Mouse (Mus musculus) kidney, postnatal 0 days (tissue): ENCODE measurements at regions not wholly inside any gene's neighbourhood (a gene's known extent, or its start where the extent isn't known, plus 50 kb on each side); places are given as distances from the start of the nearest gene placed in this dataset.

Experiments used
- ATAC-seq: fragments of 200-750 bp; cut with Nextera tagmentation; replicated peaks from 2 replicates; pipeline ENCODE4 v1.8.0; 2017; ENCODE audit warnings: low read depth, moderate number of reproducible peaks, moderate TSS enrichment, moderate library complexity; ENCODE audit not compliant: low FRiP score
- DNase-seq: peaks from one replicate; pipeline ENCODE4 v3.0.0-alpha.2; 2016; ENCODE audit warnings: low spot score
- H3K27ac ChIP-seq: fragments of 300-500 bp; sonication (generic); 2 replicates; pipeline ENCODE4 v1.5.1; 2014; ENCODE audit warnings: mild to moderate bottlenecking
- H3K27me3 ChIP-seq: fragments of 300-500 bp; sonication (generic); 2 replicates; pipeline ENCODE4 v1.6.1; 2014; ENCODE audit warnings: low read length, mixed read lengths; ENCODE audit not compliant: insufficient read depth
- H3K36me3 ChIP-seq: fragments of 300-500 bp; sonication (generic); 2 replicates; pipeline ENCODE4 v1.6.1; 2014; ENCODE audit warnings: low read length, mixed read lengths; ENCODE audit not compliant: insufficient read depth
- H3K4me1 ChIP-seq: fragments of 300-500 bp; sonication (generic); replicated peaks from 2 replicates; pipeline ENCODE4 v1.6.1; 2014; ENCODE audit warnings: antibody characterized with exemption, low read length, mixed read lengths; ENCODE audit not compliant: insufficient read depth
- H3K4me2 ChIP-seq: fragments of 300-500 bp; sonication (generic); 2 replicates; pipeline ENCODE4 v1.6.1; 2014; ENCODE audit warnings: mild to moderate bottlenecking, low read length, moderate library complexity, mixed read lengths
- H3K4me3 ChIP-seq: fragments of 300-500 bp; sonication (generic); replicated peaks from 2 replicates; pipeline ENCODE4 v1.5.1; 2014; ENCODE audit warnings: low read depth, low read length
- H3K9ac ChIP-seq: fragments of 300-500 bp; sonication (generic); 2 replicates; pipeline ENCODE4 v1.6.1; 2014; ENCODE audit warnings: low read depth, low read length
- H3K9me3 ChIP-seq: fragments of 300-500 bp; sonication (generic); replicated peaks from 2 replicates; pipeline ENCODE4 v1.6.1; 2016; ENCODE audit warnings: low read length, inconsistent platforms, mixed read lengths
- CTCF ChIP-seq: IDR thresholded peaks from 2 replicates; pipeline ENCODE4 v1.5.1; 2016; ENCODE audit warnings: antibody characterized with exemption, low read depth, mild to moderate bottlenecking, moderate library complexity
- WGBS: fragments of 180-500 bp; shearing (Covaris S2); extraction: QIAGEN DNeasy Blood & Tissue Kit; methylation state at CpG from one replicate; pipeline ENCODE4 v1.1.7; 2014; 5-methylcytosine and 5-hydroxymethylcytosine counted together

DNA sequence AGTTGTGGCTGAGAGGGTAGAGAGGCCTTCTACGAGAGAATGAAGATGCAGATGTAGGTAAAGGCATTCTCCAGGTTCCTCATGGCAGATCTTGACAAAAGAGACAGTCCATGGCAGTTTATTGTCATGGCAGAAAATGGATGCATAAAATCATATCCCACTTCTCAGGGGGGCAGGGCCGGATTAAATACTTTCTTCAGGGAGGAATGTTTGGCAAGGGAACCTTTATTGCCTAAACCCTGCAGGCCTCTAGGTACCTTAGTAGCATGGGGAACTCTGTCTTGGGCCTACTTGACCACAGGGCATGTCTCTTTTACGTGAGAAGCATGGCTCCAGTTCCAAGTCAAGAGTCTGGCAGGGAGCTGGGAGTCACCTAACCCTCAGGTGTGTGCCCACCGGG, 74.4 kb upstream of the Eef1e1 start:
- H3K27me3 ChIP-seq, result no peaks in the 10 kb centered on the region
- 84% methylated on average over 4 of the region's 4 CpGs for WGBS
- no peaks in the 10 kb centered on the region for H3K9me3 ChIP-seq
- H3K27ac ChIP-seq, result no peak overlapping the region
- TF ChIP-seq CTCF, result no peak
- H3K9ac ChIP-seq, result no peak overlapping the region
- no peaks in the 10 kb centered on the region for H3K4me1 ChIP-seq
- H3K36me3 ChIP-seq, result no peaks in the 10 kb centered on the region
- no peak overlapping the region for H3K4me3 ChIP-seq
- ATAC-seq, result no peak
- no peak overlapping the region for H3K4me2 ChIP-seq
- no peak for DNase-seq

DNA sequence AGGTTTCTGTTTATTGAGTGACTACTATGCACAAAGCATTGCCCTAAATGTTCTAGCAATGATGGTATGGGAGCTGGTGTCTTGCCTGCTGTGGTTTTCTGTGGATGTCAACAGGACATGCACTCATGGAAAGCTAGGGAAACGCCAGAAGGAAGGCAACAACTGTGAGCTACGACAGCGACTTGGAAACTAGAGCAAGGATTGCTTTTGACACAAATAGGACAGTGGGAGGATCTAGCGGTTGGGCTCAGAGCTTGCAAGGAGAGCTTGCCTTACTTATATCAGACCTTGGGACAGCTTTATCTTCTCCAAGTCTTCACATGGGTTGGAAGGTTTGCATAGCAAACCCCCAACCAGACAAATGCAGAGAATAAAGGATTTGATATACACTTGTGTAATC, 66.6 kb upstream of the Eef1e1 start:
- 88% methylated on average over 4 of the region's 4 CpGs for WGBS
- Histone ChIP-seq H3K27me3 (no peaks in the 10 kb centered on the region), H3K4me2 (no peak overlapping the region), H3K9ac (no peak overlapping the region), H3K4me3 (no peak overlapping the region), H3K36me3 (no peaks in the 10 kb centered on the region), H3K4me1 (no peaks in the 10 kb centered on the region), H3K9me3 (no peaks in the 10 kb centered on the region), H3K27ac (no peak overlapping the region)
- DNase-seq (no peak), ATAC-seq (no peak)
- TF ChIP-seq CTCF, result no peak

DNA sequence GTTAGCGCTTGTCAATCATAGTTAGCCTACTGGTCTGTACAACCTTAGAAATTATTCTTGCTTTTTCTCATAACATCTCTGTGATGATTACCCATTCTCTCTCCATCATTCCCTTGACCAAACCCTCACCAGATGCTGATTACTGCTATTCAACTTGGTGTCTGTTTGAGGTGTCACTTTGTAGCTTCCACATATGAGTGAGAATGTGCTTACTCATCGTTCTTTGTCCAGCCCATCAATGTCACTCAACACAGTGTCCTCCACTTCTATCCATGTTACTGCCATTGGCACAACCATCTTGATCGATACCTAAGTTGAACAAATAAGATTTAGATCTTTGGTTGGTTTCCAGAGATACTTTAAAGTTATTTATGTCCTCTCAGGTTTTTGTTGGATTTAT, 62.3 kb upstream of the Eef1e1 start:
- Histone ChIP-seq H3K9me3 (no peaks in the 10 kb centered on the region), H3K4me1 (no peaks in the 10 kb centered on the region), H3K36me3 (no peaks in the 10 kb centered on the region), H3K9ac (no peak overlapping the region), H3K4me2 (no peak overlapping the region), H3K27me3 (no peaks in the 10 kb centered on the region), H3K4me3 (no peak overlapping the region), H3K27ac (no peak overlapping the region)
- DNase-seq (no peak), ATAC-seq (no peak)
- 91% methylated on average over 3 of the region's 3 CpGs for WGBS
- TF ChIP-seq CTCF, result no peak

DNA sequence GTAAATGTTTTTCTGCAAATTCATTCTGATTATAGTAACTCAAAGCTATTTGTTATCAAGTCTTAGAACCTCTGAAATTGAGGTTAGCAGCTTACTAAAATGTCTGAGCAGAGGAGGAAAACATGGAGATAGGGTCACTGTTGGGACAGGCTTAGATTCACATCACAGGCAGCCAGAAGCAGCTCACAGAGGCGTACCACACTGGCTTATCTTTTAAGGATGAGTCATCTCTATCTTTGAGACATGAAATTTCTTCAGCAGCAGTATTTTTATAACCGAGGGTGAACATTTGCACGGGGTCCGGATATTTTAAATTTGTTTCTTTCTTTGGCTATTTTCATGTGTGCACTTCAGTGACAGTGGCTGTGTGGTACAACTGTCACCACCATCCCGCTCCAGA, 56.0 kb upstream of the Eef1e1 start:
- no peak for TF ChIP-seq CTCF
- H3K4me2 ChIP-seq, result no peak overlapping the region
- H3K9me3 ChIP-seq, result no peaks in the 10 kb centered on the region
- 89% methylated on average over 5 of the region's 5 CpGs for WGBS
- H3K36me3 ChIP-seq, result no peaks in the 10 kb centered on the region
- H3K4me3 ChIP-seq, result no peak overlapping the region
- DNase-seq (no peak), ATAC-seq (no peak)
- no peak overlapping the region for H3K27ac ChIP-seq
- H3K27me3 ChIP-seq, result no peaks in the 10 kb centered on the region
- H3K4me1 ChIP-seq, result no peaks in the 10 kb centered on the region
- no peak overlapping the region for H3K9ac ChIP-seq
